Mouse (Mus musculus): ENCODE measurements at regions not wholly inside any gene's neighbourhood (a gene's known extent, or its start where the extent isn't known, plus 50 kb on each side); places are given as distances from the start of the nearest gene placed in this dataset.

GRCm38 (mm10) chr4:7755473-7755872 lies 483.4 kb downstream of the Car8 start:
- TF ChIP-seq CTCF (IDR thresholded peaks at IDR 0.05; ENCODE audit: insufficient read depth, low read length) (no peak), POLR2A (IDR thresholded peaks at IDR 0.05; ENCODE audit: borderline replicate concordance, extremely low read depth, low read depth, low read length) (no peak)

Data from lung, adult 2 months (tissue).